Mouse (Mus musculus) midbrain, embryonic 14.5 days (tissue): ENCODE results near the gene Plekhg5. TPM values are rescaled to one million over a fixed set of nuclear protein-coding genes. Genes with fewer than 3 reads are reported as not detected.

ENCODE experiments used
- ATAC-seq: fragments of 200-750 bp; cut with Nextera tagmentation; 2 replicates; pipeline ENCODE4 v1.8.0; 2017; ENCODE audit warnings: moderate number of reproducible peaks, moderate library complexity; ENCODE audit not compliant: low FRiP score, low TSS enrichment
- DNase-seq: peaks from one replicate; pipeline ENCODE4 v3.0.0-alpha.2; 2015
- H3K27ac ChIP-seq: fragments of 300-500 bp; sonication (generic); replicated peaks from 2 replicates; pipeline ENCODE4 v1.5.1; 2014; ENCODE audit warnings: mild to moderate bottlenecking, low read depth, low read length, moderate library complexity
- H3K27me3 ChIP-seq: fragments of 300-500 bp; sonication (generic); 2 replicates; pipeline ENCODE4 v1.6.1; 2014; ENCODE audit warnings: low read length, control low read depth, mixed read lengths; ENCODE audit not compliant: control insufficient read depth, insufficient read depth
- H3K36me3 ChIP-seq: fragments of 300-500 bp; sonication (generic); 2 replicates; pipeline ENCODE4 v1.6.1; 2014; ENCODE audit warnings: low read length, control low read depth; ENCODE audit not compliant: control insufficient read depth, insufficient read depth
- H3K4me1 ChIP-seq: fragments of 300-500 bp; sonication (generic); 2 replicates; pipeline ENCODE4 v1.6.1; 2014; ENCODE audit warnings: mild to moderate bottlenecking, antibody characterized with exemption, low read length, control low read depth; ENCODE audit not compliant: control insufficient read depth, insufficient read depth
- H3K4me2 ChIP-seq: fragments of 300-500 bp; sonication (generic); 2 replicates; pipeline ENCODE4 v1.6.1; 2014; ENCODE audit warnings: mild to moderate bottlenecking, low read length, moderate library complexity
- H3K4me3 ChIP-seq: fragments of 300-500 bp; sonication (generic); replicated peaks from 2 replicates; pipeline ENCODE4 v1.5.1; 2014; ENCODE audit warnings: low read depth, low read length
- H3K9ac ChIP-seq: fragments of 300-500 bp; sonication (generic); replicated peaks from 2 replicates; pipeline ENCODE4 v1.6.1; 2014; ENCODE audit warnings: mild to moderate bottlenecking, low read length, moderate library complexity
- H3K9me3 ChIP-seq: fragments of 300-500 bp; sonication (generic); 2 replicates; pipeline ENCODE4 v1.6.1; 2016; ENCODE audit warnings: low read length, control low read depth, mixed read lengths; ENCODE audit not compliant: control insufficient read depth
- WGBS: fragments of 180-500 bp; shearing (Covaris S2); extraction: QIAGEN DNeasy Blood & Tissue Kit; methylation state at CpG from one replicate; pipeline ENCODE4 v1.1.7; 2014; 5-methylcytosine and 5-hydroxymethylcytosine counted together
- polyA plus RNA-seq: library from polyadenylated mRNA; unstranded; fragments of >200 nt; fragmentation: Nextera tagmentation; extraction: Ambion mirVana; gene quantifications from 2 replicates; pipeline ENCODE4 v1.2.1, GENCODE M21; 2014

The Plekhg5 gene
- polyA plus RNA-seq, 1 experiment from 2014 or later: 8.0 TPM

GRCm38 (mm10) chr4:152129395-152129930 lies 57.2 kb downstream of the Plekhg5 start:
- Histone ChIP-seq H3K9ac (no peak overlapping the region), H3K27me3 (peaks cover 100% of the 10 kb centered on the region), H3K4me3 (no peak overlapping the region), H3K4me1 (peaks cover 18% of the 10 kb centered on the region), H3K9me3 (no peaks in the 10 kb centered on the region), H3K4me2 (no peak overlapping the region), H3K36me3 (no peaks in the 10 kb centered on the region), H3K27ac (no peak overlapping the region)
- no peak for DNase-seq
- no peak for ATAC-seq
- 18% methylated on average over 13 of the region's 13 CpGs for WGBS

- no peaks in the 10 kb centered on the region for H3K36me3 ChIP-seq
- peaks cover 14% of the 10 kb centered on the region for H3K4me1 ChIP-seq
- under 1% methylated on average over 85 of the region's 85 CpGs for WGBS
- peak overlapping the region; percentile 24 for H3K4me3 ChIP-seq
- no peak overlapping the region for H3K27ac ChIP-seq
- peak; percentile 55 for ATAC-seq
- H3K9me3 ChIP-seq: no peaks in the 10 kb centered on the region
- DNase-seq: peak; percentile 71
- peaks cover 85% of the 10 kb centered on the region for H3K27me3 ChIP-seq
- peak overlapping the region; percentile 12; the same call in 1 of the 2 replicates for H3K9ac ChIP-seq
- peak overlapping the region; percentile 52 for H3K4me2 ChIP-seq
Observed at GRCm38 (mm10) chr4:152130771-152131653, 58.7 kb downstream of the Plekhg5 start.

DNA sequence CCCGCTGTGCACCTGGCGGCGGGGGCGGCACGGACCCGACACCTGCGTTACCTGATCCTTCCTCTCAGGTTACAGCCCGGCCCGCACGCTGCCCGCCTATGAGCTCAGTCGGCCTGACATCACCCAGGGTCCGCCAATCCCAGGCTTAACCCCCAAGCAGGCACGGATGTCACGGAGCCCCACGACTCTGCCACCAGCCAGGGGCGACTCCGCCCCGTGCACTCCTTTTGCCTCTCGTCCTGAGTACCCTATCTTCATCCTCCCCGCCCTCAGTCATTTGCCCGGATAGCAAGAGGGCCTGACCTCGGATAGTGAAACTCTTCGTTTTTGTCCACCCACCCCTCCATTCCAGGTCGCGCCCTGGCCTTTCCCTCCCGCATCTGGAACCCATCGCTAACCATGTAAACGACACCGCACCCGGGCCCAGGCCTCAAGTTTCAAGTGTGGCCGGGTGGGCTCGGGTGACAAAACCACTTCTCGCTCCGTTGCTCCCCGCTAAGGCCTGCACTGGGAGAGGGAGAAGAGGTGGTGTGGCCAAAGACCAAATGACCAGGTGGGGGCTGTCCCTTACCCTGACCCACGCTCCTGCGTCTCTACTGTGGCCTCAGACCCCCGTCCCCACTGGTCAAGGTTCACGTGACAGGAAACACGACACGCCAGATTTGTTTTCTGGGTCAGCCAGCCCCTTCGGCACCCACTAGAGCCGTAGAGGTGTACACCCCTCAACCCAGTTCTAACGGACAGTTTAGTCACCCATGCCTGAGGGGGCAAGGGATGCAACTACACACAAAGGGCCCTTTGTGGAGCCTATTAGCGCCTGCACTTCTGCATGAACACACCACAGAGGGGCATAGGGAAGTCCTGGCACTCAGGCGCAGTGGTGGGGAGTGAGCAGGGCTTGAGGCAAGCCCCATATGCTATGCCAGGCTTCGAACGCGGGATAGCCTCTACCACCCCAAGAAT lies 59.8 kb downstream of the Plekhg5 start:
- peaks cover 74% of the 10 kb centered on the region for H3K27me3 ChIP-seq
- no peaks in the 10 kb centered on the region for H3K9me3 ChIP-seq
- peaks cover 11% of the 10 kb centered on the region for H3K4me1 ChIP-seq
- no peaks in the 10 kb centered on the region for H3K36me3 ChIP-seq
- no peak for DNase-seq
- no peak overlapping the region for H3K27ac ChIP-seq
- ATAC-seq: no peak
- 5% methylated on average over 50 of the region's 50 CpGs for WGBS
- peak overlapping the region; percentile 15; the same call in 1 of the 2 replicates for H3K4me2 ChIP-seq
- no peak overlapping the region; the same call in 1 of the 2 replicates for H3K9ac ChIP-seq
- no peak overlapping the region for H3K4me3 ChIP-seq

GRCm38 (mm10) chr4:152132772-152133169 lies 60.5 kb downstream of the Plekhg5 start:
- Histone ChIP-seq H3K4me3 (no peak overlapping the region), H3K4me1 (peaks cover 11% of the 10 kb centered on the region), H3K9me3 (no peaks in the 10 kb centered on the region), H3K36me3 (no peaks in the 10 kb centered on the region), H3K27ac (no peak overlapping the region), H3K27me3 (peaks cover 67% of the 10 kb centered on the region), H3K4me2 (no peak overlapping the region), H3K9ac (no peak overlapping the region)
- ATAC-seq: no peak
- no peak for DNase-seq
- 25% methylated on average over 10 of the region's 10 CpGs for WGBS

DNA sequence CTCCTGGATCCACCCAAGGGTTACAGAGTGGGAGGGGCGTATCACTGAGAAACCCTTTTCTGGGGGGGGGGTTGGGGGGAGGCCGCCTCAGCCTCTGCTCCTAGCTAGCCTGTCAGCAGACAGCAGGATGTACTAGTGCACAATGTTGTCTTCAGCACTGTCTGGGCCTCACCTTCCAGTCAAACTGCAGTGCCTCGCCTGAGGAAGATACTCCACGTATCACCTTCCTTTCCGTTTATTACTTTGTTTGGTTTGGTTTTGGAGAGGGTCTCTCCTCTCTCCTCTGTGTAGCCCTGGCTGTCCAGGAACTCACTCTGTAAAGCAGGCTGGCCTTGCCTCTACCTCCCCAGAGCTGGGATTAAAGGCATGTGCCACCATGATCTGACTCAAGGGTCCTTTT lies 60.9 kb downstream of the Plekhg5 start:
- WGBS: 45% methylated on average over 5 of the region's 5 CpGs
- no peak for DNase-seq

GRCm38 (mm10) chr4:152134507-152134906 lies 62.2 kb downstream of the Plekhg5 start:
- Histone ChIP-seq H3K27ac (no peak overlapping the region), H3K4me3 (no peak overlapping the region), H3K9me3 (no peaks in the 10 kb centered on the region), H3K4me2 (no peak overlapping the region), H3K9ac (no peak overlapping the region), H3K4me1 (peaks cover 16% of the 10 kb centered on the region), H3K36me3 (no peaks in the 10 kb centered on the region), H3K27me3 (peaks cover 60% of the 10 kb centered on the region)
- no peak for DNase-seq
- ATAC-seq: no peak

More for the DNA sequence above, 60.9 kb downstream of the Plekhg5 start:
- H3K4me1 ChIP-seq: peaks cover 11% of the 10 kb centered on the region
- no peak for ATAC-seq
- no peak overlapping the region for H3K4me2 ChIP-seq
- H3K4me3 ChIP-seq: no peak overlapping the region
- H3K9ac ChIP-seq: no peak overlapping the region
- no peaks in the 10 kb centered on the region for H3K36me3 ChIP-seq
- peaks cover 66% of the 10 kb centered on the region for H3K27me3 ChIP-seq
- H3K9me3 ChIP-seq: no peaks in the 10 kb centered on the region
- no peak overlapping the region for H3K27ac ChIP-seq

- H3K4me3 ChIP-seq: no peak overlapping the region
- no peaks in the 10 kb centered on the region for H3K36me3 ChIP-seq
- H3K4me2 ChIP-seq: no peak overlapping the region
- DNase-seq (no peak), ATAC-seq (no peak)
- no peak overlapping the region for H3K9ac ChIP-seq
- peaks cover 15% of the 10 kb centered on the region for H3K4me1 ChIP-seq
- H3K27me3 ChIP-seq: peaks cover 52% of the 10 kb centered on the region
- no peak overlapping the region for H3K27ac ChIP-seq
- 85% methylated on average over 12 of the region's 12 CpGs for WGBS
- H3K9me3 ChIP-seq: no peaks in the 10 kb centered on the region
Observed at GRCm38 (mm10) chr4:152135363-152135762, 63.1 kb downstream of the Plekhg5 start.

DNA sequence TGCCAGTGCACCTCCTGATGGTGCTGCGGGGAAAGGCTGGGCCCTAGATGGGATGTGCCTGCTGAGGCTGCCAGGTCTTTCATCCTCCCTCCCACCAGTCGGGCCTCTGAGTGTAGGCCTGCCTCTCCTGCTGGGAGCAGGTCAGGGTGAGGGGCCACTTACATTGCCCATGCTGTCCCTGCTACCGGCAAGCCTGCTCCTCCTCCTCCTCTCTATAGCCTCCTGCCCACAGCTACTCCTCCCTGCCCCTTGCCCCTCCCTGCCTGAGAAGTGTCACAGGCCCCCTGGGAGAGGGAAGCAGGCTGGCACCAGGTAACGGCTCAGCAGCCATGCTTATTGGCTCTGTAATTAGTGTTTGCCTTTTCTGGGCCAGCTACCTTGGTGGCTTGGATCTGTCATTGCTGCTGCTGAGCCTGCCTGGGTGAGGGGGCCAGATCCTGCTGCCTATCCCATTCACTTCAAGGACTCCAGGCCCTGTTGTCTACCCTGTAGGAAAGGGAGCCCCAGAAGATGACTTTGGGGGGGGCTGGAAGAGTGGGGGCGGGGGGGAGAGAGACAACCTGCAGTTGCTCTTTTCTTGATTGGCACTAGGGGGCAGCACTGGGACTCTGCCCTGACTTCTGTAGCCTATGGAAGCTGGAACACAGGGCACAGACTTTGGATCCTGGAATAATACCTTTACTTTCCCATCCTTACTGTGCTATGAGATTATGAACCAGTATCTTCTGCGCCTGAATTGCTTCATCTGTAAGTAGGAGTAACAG lies 64.0 kb downstream of the Plekhg5 start:
- 29% methylated on average over 6 of the region's 6 CpGs for WGBS
- Histone ChIP-seq H3K4me1 (peaks cover 6% of the 10 kb centered on the region), H3K9ac (no peak overlapping the region), H3K36me3 (no peaks in the 10 kb centered on the region), H3K9me3 (no peaks in the 10 kb centered on the region), H3K4me3 (no peak overlapping the region), H3K4me2 (no peak overlapping the region), H3K27ac (no peak overlapping the region), H3K27me3 (peaks cover 42% of the 10 kb centered on the region)
- no peak for DNase-seq
- ATAC-seq: no peak
